8 mouse cellular contexts compared by ENCODE assay signal in the genomic region with DNA sequence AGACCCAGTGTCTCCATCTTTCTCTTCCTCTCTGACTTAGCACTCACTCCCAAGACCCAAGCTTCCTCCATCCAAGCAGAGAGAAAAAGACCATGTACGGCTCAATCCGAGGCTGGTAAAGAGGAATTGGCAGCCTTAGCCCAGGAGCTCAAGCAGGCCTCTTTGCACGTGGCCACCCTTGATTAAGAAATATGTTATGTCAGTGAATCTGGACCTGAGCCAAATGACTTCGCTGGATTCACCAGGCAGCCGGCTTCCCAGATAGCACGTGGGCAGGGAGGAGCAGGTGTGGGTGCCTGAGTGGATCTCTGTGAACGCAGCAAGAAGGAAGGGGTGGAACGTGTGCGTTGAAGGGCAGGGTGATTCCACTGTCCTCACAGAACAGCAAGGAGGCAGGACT. TPM values are rescaled to one million over a fixed set of nuclear protein-coding genes. Genes with fewer than 3 reads are reported as not detected.
DNase-seq lines count a peak whose midpoint lies in the region; ATAC-seq and TF ChIP-seq lines count a peak whose summit lies in the region.

No protein-coding gene starts in this region.

- H3K9me3 ChIP-seq in hindbrain, embryonic 11.5 days (ENCODE audit: control insufficient read depth, low read length) = no peaks in the 10 kb centered on the region
- H3K9me3 ChIP-seq in hindbrain, embryonic 10.5 days = no peaks in the 10 kb centered on the region
- no peaks in the 10 kb centered on the region for H3K9me3 ChIP-seq in hindbrain, postnatal 0 days (ENCODE audit: low read length)

- H3K4me3 ChIP-seq in hindbrain, embryonic 11.5 days (ENCODE audit: low read depth, low read length) = no peak overlapping the region
- H3K4me3 ChIP-seq in hindbrain, embryonic 10.5 days = no peak overlapping the region
- no peak overlapping the region for H3K4me3 ChIP-seq in hindbrain, postnatal 0 days (ENCODE audit: low read length)

- no peaks in the 10 kb centered on the region for H3K27me3 ChIP-seq in hindbrain, embryonic 11.5 days (ENCODE audit: control insufficient read depth, insufficient read depth, low read length)
- no peaks in the 10 kb centered on the region for H3K27me3 ChIP-seq in hindbrain, embryonic 10.5 days (ENCODE audit: insufficient read depth, poor library complexity, severe bottlenecking)
- H3K27me3 ChIP-seq in Patski = no peaks in the 10 kb centered on the region
- H3K27me3 ChIP-seq in hindbrain, postnatal 0 days (ENCODE audit: insufficient read depth, low read length) = no peaks in the 10 kb centered on the region

- H3K36me3 ChIP-seq in hindbrain, embryonic 11.5 days (ENCODE audit: control insufficient read depth, insufficient read depth, low read length) = no peaks in the 10 kb centered on the region
- no peaks in the 10 kb centered on the region for H3K36me3 ChIP-seq in hindbrain, embryonic 10.5 days
- H3K36me3 ChIP-seq in hindbrain, postnatal 0 days (ENCODE audit: insufficient read depth, low read length) = no peaks in the 10 kb centered on the region

- ATAC-seq in hindbrain, embryonic 11.5 days (ENCODE audit: low FRiP score) = peak; percentile 33; the same call in 1 of the 2 replicates
- ATAC-seq in Patski = peak; percentile 44
- peak; percentile 88 for ATAC-seq in hindbrain, postnatal 0 days
- ATAC-seq in megakaryocyte progenitor cell, adult 5-6 weeks (replicated peaks; ENCODE audit: poor library complexity) = peak; percentile 90

- in situ Hi-C loops in Patski (cut with MboI; ENCODE audit: low pct_unique_long_range_greater_than_20kb) = no loop called here

- POLR2A ChIA-PET in Patski (lab: Charles Lee) = interaction anchor here (1.5 kb wide), 1 partner anchor 34 kb away, joined by 6 read pairs; the partner anchor contains the start of gene Akap12

- no peak overlapping the region for H3K9ac ChIP-seq in hindbrain, embryonic 11.5 days (ENCODE audit: low read depth, low read length)
- no peak overlapping the region for H3K9ac ChIP-seq in hindbrain, postnatal 0 days (replicated peaks; ENCODE audit: low read length)

- WGBS in hindbrain, embryonic 11.5 days = 63% methylated on average over 9 of the region's 9 CpGs
- 76% methylated on average over 9 of the region's 9 CpGs for WGBS in hindbrain, embryonic 10.5 days
- 18% methylated on average over 9 of the region's 9 CpGs for WGBS in hindbrain, postnatal 0 days

- no peak overlapping the region for H3K27ac ChIP-seq in hindbrain, embryonic 11.5 days (ENCODE audit: low read depth, low read length)
- H3K27ac ChIP-seq in hindbrain, embryonic 10.5 days = no peak overlapping the region
- no peak overlapping the region for H3K27ac ChIP-seq in hindbrain, postnatal 0 days

- no peak overlapping the region for H3K4me2 ChIP-seq in hindbrain, embryonic 11.5 days (replicated peaks; ENCODE audit: low read depth, low read length)
- H3K4me2 ChIP-seq in hindbrain, postnatal 0 days (ENCODE audit: low read depth, low read length) = no peak overlapping the region

- CTCF ChIA-PET in Patski (lab: Charles Lee) = interaction anchor here (1.3 to 1.5 kb wide), 2 partner anchors 75 to 114 kb away, joined by 3 to 5 read pairs; no protein-coding TSS in a partner anchor

- TF ChIP-seq CTCF in Patski (IDR thresholded peaks at IDR 0.05) = no peak
- TF ChIP-seq CTCF in hindbrain, postnatal 0 days (IDR thresholded peaks at IDR 0.05; ENCODE audit: low read depth) = no peak

- H3K4me1 ChIP-seq in hindbrain, embryonic 11.5 days (replicated peaks; ENCODE audit: control insufficient read depth, insufficient read depth, low read length) = no peaks in the 10 kb centered on the region
- H3K4me1 ChIP-seq in hindbrain, embryonic 10.5 days (replicated peaks) = no peaks in the 10 kb centered on the region
- 0 out of 2 replicates have a peak, but pooled peaks cover 4% of the 10 kb centered on the region for H3K4me1 ChIP-seq in hindbrain, postnatal 0 days (ENCODE audit: insufficient read depth, low read length)

- no peak for DNase-seq in hindbrain, embryonic 11.5 days (ENCODE audit: low spot score)
- no peak for DNase-seq in hindbrain, embryonic 10.5 days (ENCODE audit: low spot score)
- DNase-seq in Patski (ENCODE audit: low read depth, low spot score) = peak; percentile 46
- peak; percentile 20 for DNase-seq in cerebellum, adult 9-10 months
- peak; percentile 84 for DNase-seq in hindbrain, postnatal 0 days (ENCODE audit: low spot score)
- DNase-seq in spleen, adult 12 weeks (ENCODE audit: low spot score) = no peak
- DNase-seq in gastrocnemius, adult 8-10 months (ENCODE audit: low spot score in 2 of 2) = no peak

RNA-seq across cellular contexts. Expression of gene Akap12, which starts 33.1 kb away (rescaled TPM):
- 59.3 and 65.9 TPM in 2 replicates for polyA plus RNA-seq in hindbrain, embryonic 11.5 days (2014; fragmentation: Nextera tagmentation; extraction: Ambion mirVana)
- 36.4 and 45.8 TPM in 2 replicates for polyA plus RNA-seq in hindbrain, embryonic 10.5 days (2016; fragmentation: Nextera tagmentation; extraction: Ambion mirVana)
- polyA plus RNA-seq in Patski (2021) = 367 TPM
- total RNA-seq in hindbrain, postnatal 0 days (2014; rRNA removed) = 32.9 and 40.4 TPM in 2 replicates
- 35.7 and 35.9 TPM in 2 replicates for polyA plus RNA-seq in hindbrain, postnatal 0 days (2015; fragmentation: Nextera tagmentation; extraction: Ambion mirVana)
- total RNA-seq in megakaryocyte progenitor cell, adult 5-6 weeks (2015) = 0.12 and 0.59 TPM in 2 replicates
- total RNA-seq in megakaryocyte progenitor cell, adult 5-6 weeks (2017) = 0.21 and 0.64 TPM in 2 replicates
- total RNA-seq in gastrocnemius, adult 8-10 months (2022) = 1 to 10 TPM; 5.5 to 8.5 (median 6.7) TPM

Comparison
In these comparisons a context has a peak if more than half of its experiments do, and no peak if none do; other contexts are left out.
1. DNase-seq: peak in Patski (single experiment), cerebellum, adult 9-10 months (single experiment) and hindbrain, postnatal 0 days (single experiment); none in hindbrain, embryonic 11.5 days (single experiment), hindbrain, embryonic 10.5 days (single experiment), spleen, adult 12 weeks (single experiment) and gastrocnemius, adult 8-10 months (0 of 2).
2. ATAC-seq: peak in every context shown above with its lines; median percentile 90 in megakaryocyte progenitor cell, adult 5-6 weeks; 88 in hindbrain, postnatal 0 days; 44 in Patski; 33 in hindbrain, embryonic 11.5 days.